Mouse (Mus musculus) thymus, adult 2 months (tissue): ENCODE measurements at regions not wholly inside any gene's neighbourhood (a gene's known extent, or its start where the extent isn't known, plus 50 kb on each side); places are given as distances from the start of the nearest gene placed in this dataset.

Experiments used
- CTCF ChIP-seq: fragments of 200-500 bp; IDR thresholded peaks from 2 replicates; pipeline ENCODE4 v1.5.1; 2012; ENCODE audit warnings: mild to moderate bottlenecking, control low read depth, low read length, moderate library complexity, borderline replicate concordance; ENCODE audit not compliant: control insufficient read depth, poor library complexity, insufficient read depth; ENCODE audit errors: extremely low read depth
- POLR2A ChIP-seq: fragments of 200-500 bp; IDR thresholded peaks from 2 replicates; pipeline ENCODE4 v1.6.1; 2012; ENCODE audit warnings: mild to moderate bottlenecking, low read length, control low read depth, moderate library complexity; ENCODE audit not compliant: control insufficient read depth, poor library complexity, insufficient read depth; ENCODE audit errors: extremely low read depth

DNA sequence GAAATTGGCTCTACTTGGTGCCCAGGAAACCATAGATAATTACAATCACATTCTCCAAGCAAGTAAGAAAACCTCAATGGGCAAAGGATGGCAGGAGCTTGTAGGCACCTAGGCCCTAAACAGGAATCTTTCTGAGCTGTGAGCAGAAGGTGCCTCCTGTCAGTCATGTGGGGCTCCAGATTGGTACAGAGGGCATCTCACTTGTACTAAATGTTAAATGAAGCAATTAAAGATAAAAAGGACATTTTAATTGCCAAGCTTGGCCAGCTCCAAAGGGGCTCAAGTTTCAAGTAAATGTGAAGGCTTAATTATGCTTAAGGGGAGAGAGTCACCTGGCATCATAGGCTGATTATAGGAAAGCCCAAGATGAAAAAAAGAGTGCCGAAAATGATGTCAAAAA lies 101.9 kb upstream of the Plxna2 start:
- TF ChIP-seq CTCF (no peak), POLR2A (no peak)
